Mouse (Mus musculus): ENCODE data around the gene Rin1. TPM values are rescaled to one million over a fixed set of nuclear protein-coding genes. Genes with fewer than 3 reads are reported as not detected.

The Rin1 gene
- total and polyA plus RNA-seq, 2 experiments from 2014 or later = 1.3 to 3.1 TPM

GRCm38 (mm10) chr19:5087884-5088728 lies 37.8 kb downstream of the Rin1 start, which contains the start of gene Yif1a:
TSS of gene Yif1a (plus strand) at chr19:5088538.
- Histone ChIP-seq H3K36me3 (replicated peaks; ENCODE audit: control insufficient read depth, insufficient read depth, low read length) (peaks cover 22% of the 10 kb centered on the region), H3K4me2 (ENCODE audit: low read depth, low read length) (peak within 1 kb of the TSS; percentile 98), H3K27me3 (ENCODE audit: control insufficient read depth, insufficient read depth, low read length) (peaks cover 34% of the 10 kb centered on the region), H3K4me3 (ENCODE audit: low read depth, low read length) (peak within 1 kb of the TSS; percentile 82), H3K27ac (ENCODE audit: low read depth) (peak within 1 kb of the TSS; percentile 76), H3K4me1 (ENCODE audit: control insufficient read depth, insufficient read depth) (peaks cover 14% of the 10 kb centered on the region), H3K9ac (replicated peaks; ENCODE audit: low read depth, low read length) (peak within 1 kb of the TSS; percentile 63), H3K9me3 (replicated peaks; ENCODE audit: control insufficient read depth, low read length) (no peaks in the 10 kb centered on the region)
- DNase-seq (ENCODE audit: low spot score) (peak; percentile 99), ATAC-seq (ENCODE audit: insufficient read depth, low read depth) (peak; percentile 93)
- WGBS = under 1% methylated on average over 58 of the region's 58 CpGs
- TF ChIP-seq CTCF (IDR thresholded peaks at IDR 0.05; ENCODE audit: low read depth) (peak; percentile 57), EP300 (IDR thresholded peaks at IDR 0.05; ENCODE audit: low read depth) (no peak; the same call in 1 of the 2 replicates)

- no peaks in the 10 kb centered on the region for H3K9me3 ChIP-seq (replicated peaks; ENCODE audit: control insufficient read depth, low read length)
- H3K27ac ChIP-seq (ENCODE audit: low read depth) = no peak overlapping the region
- H3K9ac ChIP-seq (replicated peaks; ENCODE audit: low read depth, low read length) = no peak overlapping the region
- peaks cover 22% of the 10 kb centered on the region for H3K27me3 ChIP-seq (ENCODE audit: control insufficient read depth, insufficient read depth, low read length)
- H3K4me3 ChIP-seq (ENCODE audit: low read depth, low read length) = peak overlapping the region; percentile 82
- TF ChIP-seq CTCF (IDR thresholded peaks at IDR 0.05; ENCODE audit: low read depth) = no peak
- no peak for TF ChIP-seq EP300 (IDR thresholded peaks at IDR 0.05; ENCODE audit: low read depth)
- DNase-seq (ENCODE audit: low spot score) (no peak), ATAC-seq (ENCODE audit: insufficient read depth, low read depth) (no peak)
- H3K4me2 ChIP-seq (ENCODE audit: low read depth, low read length) = peak overlapping the region; percentile 98
- peaks cover 14% of the 10 kb centered on the region for H3K4me1 ChIP-seq (ENCODE audit: control insufficient read depth, insufficient read depth)
- peaks cover 22% of the 10 kb centered on the region for H3K36me3 ChIP-seq (replicated peaks; ENCODE audit: control insufficient read depth, insufficient read depth, low read length)
- 84% methylated on average over 4 of the region's 4 CpGs for WGBS
Measured at GRCm38 (mm10) chr19:5089324-5089723, 39.0 kb downstream of the Rin1 start.

DNA sequence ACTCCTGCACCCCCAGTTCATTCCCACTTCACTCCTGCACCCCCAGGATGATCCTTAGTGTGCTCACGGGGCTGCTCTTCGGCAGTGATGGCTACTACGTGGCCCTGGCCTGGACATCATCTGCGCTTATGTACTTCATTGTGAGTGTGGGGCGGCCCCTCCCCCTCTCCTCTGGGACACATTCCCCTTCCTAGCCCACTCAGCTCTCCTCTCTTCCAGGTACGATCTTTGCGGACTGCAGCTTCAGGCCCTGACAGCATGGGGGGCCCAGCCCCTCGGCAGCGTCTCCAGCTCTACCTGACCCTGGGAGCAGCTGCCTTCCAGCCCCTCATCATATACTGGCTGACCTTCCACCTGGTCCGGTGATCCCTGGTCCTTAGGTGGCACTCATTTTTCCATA lies 41.8 kb downstream of the Rin1 start:
- DNase-seq (ENCODE audit: low spot score) = no peak
- peaks cover 22% of the 10 kb centered on the region for H3K36me3 ChIP-seq (replicated peaks; ENCODE audit: control insufficient read depth, insufficient read depth, low read length)
- H3K27ac ChIP-seq (ENCODE audit: low read depth) = no peak overlapping the region
- no peak overlapping the region for H3K9ac ChIP-seq (replicated peaks; ENCODE audit: low read depth, low read length)
- WGBS = 88% methylated on average over 10 of the region's 10 CpGs
- ATAC-seq (ENCODE audit: insufficient read depth, low read depth) = no peak
- no peaks in the 10 kb centered on the region for H3K9me3 ChIP-seq (replicated peaks; ENCODE audit: control insufficient read depth, low read length)
- TF ChIP-seq EP300 (IDR thresholded peaks at IDR 0.05; ENCODE audit: low read depth) = no peak
- no peak for TF ChIP-seq CTCF (IDR thresholded peaks at IDR 0.05; ENCODE audit: low read depth)
- no peak overlapping the region for H3K4me2 ChIP-seq (ENCODE audit: low read depth, low read length)
- H3K4me1 ChIP-seq (ENCODE audit: control insufficient read depth, insufficient read depth) = peaks cover 14% of the 10 kb centered on the region
- no peaks in the 10 kb centered on the region for H3K27me3 ChIP-seq (ENCODE audit: control insufficient read depth, insufficient read depth, low read length)
- H3K4me3 ChIP-seq (ENCODE audit: low read depth, low read length) = no peak overlapping the region

GRCm38 (mm10) chr19:5093481-5094242 lies 43.4 kb downstream of the Rin1 start:
- 63% methylated on average over 12 of the region's 12 CpGs for whole genome bisulfite sequencing
- Histone ChIP-seq H3K9me3 (replicated peaks; ENCODE audit: control insufficient read depth, low read length) (no peaks in the 10 kb centered on the region), H3K4me1 (ENCODE audit: control insufficient read depth, insufficient read depth) (peaks cover 17% of the 10 kb centered on the region), H3K4me2 (ENCODE audit: low read depth, low read length) (no peak overlapping the region), H3K27me3 (ENCODE audit: control insufficient read depth, insufficient read depth, low read length) (no peaks in the 10 kb centered on the region), H3K9ac (replicated peaks; ENCODE audit: low read depth, low read length) (no peak overlapping the region), H3K27ac (ENCODE audit: low read depth) (no peak overlapping the region), H3K36me3 (replicated peaks; ENCODE audit: control insufficient read depth, insufficient read depth, low read length) (peaks cover 22% of the 10 kb centered on the region), H3K4me3 (ENCODE audit: low read depth, low read length) (no peak overlapping the region)
- ATAC-seq (ENCODE audit: insufficient read depth, low read depth) (no peak), DNase-seq (ENCODE audit: low spot score) (peak; percentile 2)
- TF ChIP-seq CTCF (IDR thresholded peaks at IDR 0.05; ENCODE audit: low read depth) (no peak), EP300 (IDR thresholded peaks at IDR 0.05; ENCODE audit: low read depth) (no peak)

GRCm38 (mm10) chr19:5094243-5094632 lies 44.0 kb downstream of the Rin1 start:
- no peaks in the 10 kb centered on the region for H3K9me3 ChIP-seq (replicated peaks; ENCODE audit: control insufficient read depth, low read length)
- ATAC-seq (ENCODE audit: insufficient read depth, low read depth) (peak; percentile 54), DNase-seq (ENCODE audit: low spot score) (peak; percentile 85)
- H3K4me2 ChIP-seq (ENCODE audit: low read depth, low read length) = no peak overlapping the region
- H3K4me1 ChIP-seq (ENCODE audit: control insufficient read depth, insufficient read depth) = peaks cover 13% of the 10 kb centered on the region
- H3K27me3 ChIP-seq (ENCODE audit: control insufficient read depth, insufficient read depth, low read length) = no peaks in the 10 kb centered on the region
- under 1% methylated on average over 20 of the region's 21 CpGs for WGBS
- H3K9ac ChIP-seq (replicated peaks; ENCODE audit: low read depth, low read length) = no peak overlapping the region
- no peak for TF ChIP-seq EP300 (IDR thresholded peaks at IDR 0.05; ENCODE audit: low read depth)
- TF ChIP-seq CTCF (IDR thresholded peaks at IDR 0.05; ENCODE audit: low read depth) = peak; percentile 84
- H3K36me3 ChIP-seq (replicated peaks; ENCODE audit: control insufficient read depth, insufficient read depth, low read length) = peaks cover 24% of the 10 kb centered on the region
- no peak overlapping the region for H3K4me3 ChIP-seq (ENCODE audit: low read depth, low read length)
- no peak overlapping the region for H3K27ac ChIP-seq (ENCODE audit: low read depth)
